Mouse (Mus musculus): Measurements from ENCODE around the gene Gstm5.

GRCm38 (mm10) chr3:107905942-107906341 lies 10.3 kb downstream of the Gstm5 start:
- no peak for TF ChIP-seq CTCF (IDR thresholded peaks at IDR 0.05; ENCODE audit: low read depth)
- peak; percentile 22; the same call in 1 of the 2 replicates for TF ChIP-seq EP300 (IDR thresholded peaks at IDR 0.05; ENCODE audit: low read depth)

All from liver, embryonic 14.5 days (tissue).